Mouse (Mus musculus) lung, postnatal 0 days (tissue): ENCODE data around the gene Nabp2. TPM values are rescaled to one million over a fixed set of nuclear protein-coding genes. Genes with fewer than 3 reads are reported as not detected.
A peak's percentile ranks its signal among the peaks of the same experiment; 100 is the strongest.

Experiments
- ATAC-seq: fragments of 200-750 bp; cut with Nextera tagmentation; 2 replicates; pipeline ENCODE4 v1.8.0; 2017; ENCODE audit warnings: moderate library complexity
- DNase-seq: peaks from one replicate; pipeline ENCODE4 v3.0.0-alpha.2; 2016; ENCODE audit warnings: low spot score
- H3K27ac ChIP-seq: fragments of 300-500 bp; sonication (generic); 2 replicates; pipeline ENCODE4 v1.5.1; 2014; ENCODE audit warnings: antibody characterized with exemption, mild to moderate bottlenecking, low read length, mixed read lengths
- H3K27me3 ChIP-seq: fragments of 300-500 bp; sonication (generic); replicated peaks from 2 replicates; pipeline ENCODE4 v1.6.1; 2014; ENCODE audit warnings: low read length, mixed read lengths; ENCODE audit not compliant: insufficient read depth
- H3K36me3 ChIP-seq: fragments of 300-500 bp; sonication (generic); 2 replicates; pipeline ENCODE4 v1.6.1; 2014; ENCODE audit warnings: low read length, mixed read lengths; ENCODE audit not compliant: insufficient read depth
- H3K4me1 ChIP-seq: fragments of 300-500 bp; sonication (generic); 2 replicates; pipeline ENCODE4 v1.6.1; 2014; ENCODE audit warnings: antibody characterized with exemption, low read depth, low read length, mixed read lengths; ENCODE audit not compliant: insufficient read depth
- H3K4me2 ChIP-seq: fragments of 300-500 bp; sonication (generic); replicated peaks from 2 replicates; pipeline ENCODE4 v1.6.1; 2014; ENCODE audit warnings: low read depth, mild to moderate bottlenecking, low read length, moderate library complexity, mixed read lengths
- H3K4me3 ChIP-seq: fragments of 300-500 bp; sonication (generic); 2 replicates; pipeline ENCODE4 v1.5.1; 2014; ENCODE audit warnings: low read depth, low read length
- H3K9ac ChIP-seq: fragments of 300-500 bp; sonication (generic); replicated peaks from 2 replicates; pipeline ENCODE4 v1.6.1; 2014; ENCODE audit warnings: low read depth, mild to moderate bottlenecking
- H3K9me3 ChIP-seq: fragments of 300-500 bp; sonication (generic); 2 replicates; pipeline ENCODE4 v1.6.1; 2016; ENCODE audit warnings: low read length, mixed read lengths
- CTCF ChIP-seq: IDR thresholded peaks from 2 replicates; pipeline ENCODE4 v1.5.1; 2016; ENCODE audit warnings: antibody characterized with exemption, mild to moderate bottlenecking
- EP300 ChIP-seq: IDR thresholded peaks from 2 replicates; pipeline ENCODE4 v1.6.1; 2016; ENCODE audit warnings: antibody characterized with exemption, mild to moderate bottlenecking, control low read depth
- WGBS: fragments of 180-500 bp; shearing (Covaris S2); extraction: QIAGEN DNeasy Blood & Tissue Kit; methylation state at CpG from one replicate; pipeline ENCODE4 v1.1.7; 2014; 5-methylcytosine and 5-hydroxymethylcytosine counted together
- polyA plus RNA-seq: library from polyadenylated mRNA; unstranded; fragments of >200 nt; fragmentation: Nextera tagmentation; extraction: Ambion mirVana; gene quantifications from 2 replicates; pipeline ENCODE4 v1.2.1, GENCODE M21; 2015

Gene Nabp2
- 48.6 and 54.7 TPM in 2 replicates for polyA plus RNA-seq

DNA sequence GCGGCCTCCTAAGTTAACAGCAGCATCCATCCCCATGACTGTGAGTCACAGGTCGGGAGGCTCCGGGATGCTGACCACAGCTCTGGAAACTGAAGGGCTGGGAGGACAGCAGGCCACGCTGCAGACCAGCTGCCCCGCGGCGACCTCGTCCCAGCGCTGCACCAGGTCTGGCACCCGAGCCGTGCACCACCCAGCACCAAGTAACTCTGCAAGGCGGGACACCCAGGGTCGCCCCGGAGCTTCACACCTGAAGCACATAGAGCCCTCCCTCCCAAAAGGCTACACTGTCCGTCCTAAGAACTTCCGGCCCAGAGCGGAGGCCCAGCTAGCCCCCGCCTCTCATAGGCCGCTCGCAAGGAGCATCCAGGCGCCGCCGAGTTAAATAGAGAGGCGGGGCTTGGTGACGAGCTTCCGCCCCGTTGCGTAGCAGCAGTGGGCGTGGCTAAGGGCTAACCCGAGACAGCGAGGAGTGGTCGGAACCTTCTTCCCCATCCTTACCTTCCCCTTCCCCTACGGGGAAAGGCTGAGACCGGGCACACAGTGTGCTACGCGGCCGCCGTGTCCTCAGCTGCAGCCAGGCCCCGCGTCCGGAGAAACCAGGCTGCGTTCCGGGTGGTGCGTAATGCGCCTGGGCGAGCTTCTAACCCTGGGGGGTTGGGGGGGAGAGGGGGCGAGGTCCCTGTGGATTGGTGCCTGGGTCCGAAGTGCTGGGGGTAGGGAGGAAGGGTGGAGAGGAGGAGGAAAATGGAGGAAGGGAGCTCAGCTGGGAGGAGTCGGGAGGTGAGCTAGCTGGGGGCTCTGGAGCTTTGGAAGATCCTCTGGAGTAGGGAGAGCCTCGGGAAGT lies at the start of gene Nabp2, which contains the start of gene Rnf41:
TSS of gene Nabp2 (minus strand) at position 282 of the 844 bp plus-strand sequence.
TSS of gene Rnf41 (plus strand) at position 447 of the 844 bp plus-strand sequence.
- peaks cover 10% of the 10 kb centered on the region; the same call in 1 of the 2 replicates for H3K4me1 ChIP-seq
- H3K9me3 ChIP-seq = no peaks in the 10 kb centered on the region
- peaks cover 5% of the 10 kb centered on the region for H3K36me3 ChIP-seq
- ATAC-seq (peak; percentile 89), DNase-seq (peak; percentile 98)
- no peak for TF ChIP-seq CTCF
- no peak for TF ChIP-seq EP300
- H3K27me3 ChIP-seq = no peaks in the 10 kb centered on the region
- 1% methylated on average over 48 of the region's 50 CpGs for WGBS
- peak within 1 kb of the TSS; percentile 86 for H3K4me2 ChIP-seq
- peak within 1 kb of the TSS; percentile 94 for H3K27ac ChIP-seq
- H3K9ac ChIP-seq = peak within 1 kb of the TSS; percentile 64
- peak within 1 kb of the TSS; percentile 81 for H3K4me3 ChIP-seq

- ATAC-seq (no peak), DNase-seq (no peak)
- peak overlapping the region; percentile 76; the same call in 1 of the 2 replicates for H3K9ac ChIP-seq
- peak overlapping the region; percentile 85 for H3K4me3 ChIP-seq
- 3% methylated on average over 5 of the region's 5 CpGs for WGBS
- no peaks in the 10 kb centered on the region for H3K9me3 ChIP-seq
- H3K27ac ChIP-seq = no peak overlapping the region
- no peaks in the 10 kb centered on the region for H3K27me3 ChIP-seq
- TF ChIP-seq CTCF (no peak), EP300 (no peak)
- H3K36me3 ChIP-seq = peaks cover 23% of the 10 kb centered on the region; the same call in 1 of the 2 replicates
- peak overlapping the region; percentile 79 for H3K4me2 ChIP-seq
- 0 out of 2 replicates have a peak, but pooled peaks cover 11% of the 10 kb centered on the region for H3K4me1 ChIP-seq
Observed at GRCm38 (mm10) chr10:128460270-128460630, 49.0 kb upstream of the Nabp2 start.

- TF ChIP-seq EP300 = no peak
- TF ChIP-seq CTCF = no peak
- H3K4me2 ChIP-seq = peak overlapping the region; percentile 79
- H3K4me1 ChIP-seq = 0 out of 2 replicates have a peak, but pooled peaks cover 11% of the 10 kb centered on the region
- peak overlapping the region; percentile 76 for H3K9ac ChIP-seq
- peak overlapping the region; percentile 85 for H3K4me3 ChIP-seq
- H3K36me3 ChIP-seq = peaks cover 19% of the 10 kb centered on the region; the same call in 1 of the 2 replicates
- WGBS = 2% methylated on average over 15 of the region's 67 CpGs
- no peaks in the 10 kb centered on the region for H3K27me3 ChIP-seq
- ATAC-seq = peak; percentile 61
- peak; percentile 49 for DNase-seq
- H3K27ac ChIP-seq = peak overlapping the region; percentile 93
- H3K9me3 ChIP-seq = no peaks in the 10 kb centered on the region
Observed at GRCm38 (mm10) chr10:128459409-128460269, 48.3 kb upstream of the Nabp2 start.

DNA sequence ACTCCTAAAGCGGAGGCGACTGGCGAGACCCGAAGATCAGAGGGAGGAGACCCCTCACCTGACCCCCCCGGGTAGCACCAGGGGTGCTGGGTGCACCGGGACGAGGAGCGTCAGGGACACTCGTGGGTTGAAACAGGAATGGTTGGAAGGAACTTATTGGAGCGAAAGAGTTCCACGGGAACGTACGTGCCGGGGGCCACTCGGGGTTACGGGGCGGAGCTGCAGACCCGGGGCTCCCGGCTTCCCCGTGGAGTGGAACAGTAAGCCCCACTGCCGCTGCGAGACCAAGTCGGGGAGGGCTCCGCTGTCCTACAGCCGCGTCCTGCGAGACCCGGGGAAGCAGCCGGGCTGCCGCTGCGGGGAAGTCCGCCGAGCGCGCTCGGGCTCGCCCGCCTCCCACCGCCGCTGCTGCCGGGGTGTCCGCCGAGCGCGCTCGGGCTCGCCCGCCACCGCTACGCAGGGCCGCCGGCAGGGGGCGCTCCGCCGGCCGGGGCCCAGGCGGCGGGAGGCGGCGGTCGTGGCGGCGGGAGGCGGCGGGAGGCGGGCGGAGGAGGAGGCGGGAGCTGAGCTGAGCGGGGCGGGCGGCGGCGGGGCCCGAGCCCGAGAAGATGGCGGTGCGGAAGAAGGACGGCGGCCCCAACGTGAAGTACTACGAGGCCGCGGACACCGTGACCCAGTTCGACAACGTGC lies 47.6 kb upstream of the Nabp2 start, which contains the start of gene Smarcc2:
TSS of gene Smarcc2 (plus strand) at position 530 of the 690 bp plus-strand sequence.
- peaks cover 12% of the 10 kb centered on the region; the same call in 1 of the 2 replicates for H3K36me3 ChIP-seq
- peak within 1 kb of the TSS; percentile 85 for H3K4me3 ChIP-seq
- ATAC-seq (peak; percentile 86), DNase-seq (peak; percentile 93)
- TF ChIP-seq EP300 = no peak
- TF ChIP-seq CTCF = peak; percentile 50
- peak within 1 kb of the TSS; percentile 79 for H3K4me2 ChIP-seq
- no peaks in the 10 kb centered on the region for H3K9me3 ChIP-seq
- H3K27ac ChIP-seq = peak within 1 kb of the TSS; percentile 93
- H3K4me1 ChIP-seq = 0 out of 2 replicates have a peak, but pooled peaks cover 11% of the 10 kb centered on the region
- H3K9ac ChIP-seq = peak within 1 kb of the TSS; percentile 76
- 0% methylated on average over 56 of the region's 86 CpGs for WGBS
- no peaks in the 10 kb centered on the region for H3K27me3 ChIP-seq

- peak overlapping the region; percentile 93 for H3K27ac ChIP-seq
- no peaks in the 10 kb centered on the region for H3K9me3 ChIP-seq
- peak; percentile 80 for DNase-seq
- H3K4me3 ChIP-seq = peak overlapping the region; percentile 85
- WGBS = under 1% methylated on average over 29 of the region's 29 CpGs
- peak; percentile 64 for ATAC-seq
- H3K27me3 ChIP-seq = no peaks in the 10 kb centered on the region
- 0 out of 2 replicates have a peak, but pooled peaks cover 11% of the 10 kb centered on the region for H3K4me1 ChIP-seq
- peaks cover 7% of the 10 kb centered on the region; the same call in 1 of the 2 replicates for H3K36me3 ChIP-seq
- H3K4me2 ChIP-seq = peak overlapping the region; percentile 79
- H3K9ac ChIP-seq = peak overlapping the region; percentile 76
- TF ChIP-seq CTCF (no peak), EP300 (no peak)
Observed at GRCm38 (mm10) chr10:128458348-128458718, 47.0 kb upstream of the Nabp2 start.
